Mouse (Mus musculus) thymus, postnatal 4 days (tissue): ENCODE measurements around the gene Cenpa.
A peak's percentile ranks its signal among the peaks of the same experiment; 100 is the strongest.
"Not testable (repeated sequence)": the region's sequence is repeated elsewhere in the genome, so short reads cannot be mapped to it uniquely, and the experiment has no call there.

Experiments used
- DNase-seq: peaks from one replicate; pipeline ENCODE4 v3.0.0; 2021

Gene Cenpa

DNA sequence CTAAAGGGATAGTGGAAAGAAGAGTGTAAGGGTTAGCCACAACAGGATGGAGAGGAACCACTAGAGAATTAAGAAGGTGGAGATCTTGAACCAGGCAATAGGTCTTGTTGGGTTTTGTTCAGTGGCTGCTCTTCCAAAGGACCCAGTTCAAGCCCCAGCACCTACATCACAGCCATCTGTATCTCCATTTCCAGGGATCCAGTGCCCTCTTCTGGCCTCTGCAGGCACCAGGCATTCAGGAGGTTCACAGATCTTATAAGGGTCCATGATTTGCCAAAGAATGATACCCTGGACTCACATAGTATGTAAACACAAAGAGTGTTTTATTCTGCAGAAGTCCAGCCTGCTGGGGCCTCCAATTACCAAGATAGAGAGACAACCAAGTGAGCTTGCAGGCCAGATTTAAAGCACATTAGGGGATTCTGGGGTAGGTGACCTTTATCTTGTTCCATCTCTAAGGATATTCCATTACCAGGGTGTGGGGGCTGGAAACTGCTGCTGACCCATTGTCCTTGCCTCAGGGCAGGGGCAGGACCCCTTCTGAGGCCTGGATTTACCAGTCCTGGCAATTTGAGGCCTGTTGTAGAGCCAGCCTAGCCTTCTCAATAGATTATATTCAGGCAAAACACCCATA, 16.5 kb downstream of the Cenpa start:
- peak; percentile 35 for DNase-seq

DNA sequence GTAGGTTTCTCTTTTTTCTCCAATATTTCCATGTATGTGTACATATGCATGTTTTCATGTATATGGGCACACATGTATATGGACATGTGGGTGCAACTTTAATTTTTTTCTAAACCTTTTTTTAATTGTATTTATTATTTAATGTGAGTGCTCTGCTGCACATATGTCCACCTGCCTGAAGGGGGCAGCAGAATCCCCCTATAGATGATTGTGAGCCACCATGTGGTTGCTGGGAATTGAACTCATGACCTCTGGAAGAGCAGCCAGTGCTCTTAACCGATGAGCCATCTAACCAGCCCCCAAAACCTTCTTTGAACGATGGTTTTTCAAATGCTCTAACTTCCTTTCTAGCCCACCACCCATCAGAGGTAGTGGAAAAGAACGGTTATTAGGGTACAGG, 17.4 kb downstream of the Cenpa start:
- DNase-seq: peak; percentile 49

GRCm38 (mm10) chr5:30686781-30687180, 20.2 kb downstream of the Cenpa start:
- peak; percentile 55 for DNase-seq

DNA sequence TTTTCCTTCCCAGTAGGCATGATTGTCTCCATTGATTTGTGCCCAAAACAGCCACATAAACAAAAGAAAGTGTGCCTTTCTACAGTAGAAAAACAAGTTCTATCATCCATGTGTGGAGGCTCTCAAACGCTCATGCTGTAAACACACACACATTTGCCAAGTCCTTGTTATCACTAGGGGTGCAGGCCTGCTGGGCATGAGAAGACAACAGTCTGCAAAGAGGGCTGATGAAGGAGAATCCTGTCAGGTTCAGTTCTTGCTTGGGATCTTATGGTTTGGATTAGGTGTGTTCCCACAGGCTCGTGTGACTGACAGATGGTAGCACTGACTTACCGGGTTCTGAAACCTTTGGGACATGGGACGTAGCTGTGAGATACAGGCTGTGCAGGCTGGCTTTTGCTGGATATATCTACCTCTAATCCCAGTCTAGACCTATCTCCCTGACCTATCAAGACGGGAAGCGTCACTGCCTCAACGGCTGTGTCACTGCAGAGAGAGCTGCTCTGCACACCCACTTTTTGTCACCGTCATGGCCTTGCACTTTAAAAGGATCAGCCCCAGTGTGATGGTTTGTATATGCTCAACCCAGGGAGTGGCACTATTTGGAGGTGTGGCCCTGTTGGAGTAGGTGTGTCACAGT, 33.9 kb downstream of the Cenpa start:
- DNase-seq: no peak

DNA sequence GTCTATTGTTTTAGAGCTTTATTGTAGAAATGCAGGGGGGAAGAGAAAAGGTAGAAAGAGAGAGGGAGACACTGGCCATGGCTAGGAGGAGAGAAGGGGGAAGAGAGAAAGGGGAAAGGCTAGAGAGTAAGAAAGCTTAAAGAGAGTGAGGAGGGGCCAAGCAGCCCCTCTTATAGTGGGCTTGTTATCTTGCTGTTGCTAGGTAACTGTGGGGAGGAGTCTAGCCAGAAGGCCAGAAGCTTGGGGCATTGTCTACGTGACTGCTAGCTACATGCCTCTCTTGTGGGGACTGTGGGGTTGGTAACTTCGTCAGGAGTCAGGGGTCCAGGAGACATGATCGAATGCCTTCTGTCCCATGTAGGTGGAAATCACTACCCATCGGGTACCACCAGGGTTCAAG, 34.8 kb downstream of the Cenpa start:
- DNase-seq: not testable (repeated sequence)

- no peak for DNase-seq
Measured at GRCm38 (mm10) chr5:30701866-30702265, 35.3 kb downstream of the Cenpa start.

GRCm38 (mm10) chr5:30709744-30710383, 43.3 kb downstream of the Cenpa start:
- DNase-seq: peak; percentile 81

DNA sequence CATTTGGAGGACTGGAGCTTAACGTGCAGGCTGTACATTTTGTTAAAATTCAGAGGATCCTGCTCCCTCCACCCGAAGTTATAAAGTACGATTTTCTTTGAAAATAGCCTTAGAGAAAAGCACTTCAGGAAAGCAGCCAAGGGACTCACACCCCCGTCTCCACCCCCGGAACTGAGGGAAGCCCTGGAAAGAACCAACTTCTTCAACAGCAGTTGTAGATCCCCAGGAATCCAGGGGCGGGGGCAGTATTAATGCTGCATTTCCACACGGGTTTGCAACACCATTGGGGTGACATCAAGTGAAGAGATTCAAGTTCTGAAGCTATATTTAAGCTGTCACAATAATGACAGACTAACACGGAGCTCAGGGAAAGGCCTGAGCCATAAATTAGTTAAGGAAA, 43.9 kb downstream of the Cenpa start:
- DNase-seq: no peak

GRCm38 (mm10) chr5:30711147-30712001, 44.8 kb downstream of the Cenpa start, which contains the start of gene Dpysl5:
Dpysl5 (plus strand) TSS chr5:30711564.
- peak; percentile 81 for DNase-seq

- no peak for DNase-seq
Measured at GRCm38 (mm10) chr5:30712002-30712390, 45.4 kb downstream of the Cenpa start.

GRCm38 (mm10) chr5:30712441-30713298, 46.1 kb downstream of the Cenpa start:
- peak; percentile 58 for DNase-seq

DNA sequence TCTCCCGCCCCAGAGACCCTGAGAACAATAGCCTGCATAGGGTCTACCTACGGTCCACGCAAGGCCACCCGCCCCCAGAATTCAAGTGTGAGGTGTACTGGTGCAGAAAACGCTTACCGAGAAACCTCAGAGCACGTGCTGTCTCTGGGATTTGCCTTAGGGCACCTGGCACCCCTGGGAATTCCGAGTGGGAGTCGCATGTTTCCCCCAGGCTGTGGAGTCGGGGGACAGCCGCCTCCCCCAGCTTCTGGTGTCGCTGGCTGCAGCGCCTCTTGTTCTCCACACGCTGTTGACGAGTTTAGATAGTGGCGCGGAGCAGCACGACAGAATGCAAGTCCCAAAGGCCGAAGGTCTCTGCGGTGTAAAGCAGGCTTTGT, 46.7 kb downstream of the Cenpa start:
- peak; percentile 28 for DNase-seq

DNA sequence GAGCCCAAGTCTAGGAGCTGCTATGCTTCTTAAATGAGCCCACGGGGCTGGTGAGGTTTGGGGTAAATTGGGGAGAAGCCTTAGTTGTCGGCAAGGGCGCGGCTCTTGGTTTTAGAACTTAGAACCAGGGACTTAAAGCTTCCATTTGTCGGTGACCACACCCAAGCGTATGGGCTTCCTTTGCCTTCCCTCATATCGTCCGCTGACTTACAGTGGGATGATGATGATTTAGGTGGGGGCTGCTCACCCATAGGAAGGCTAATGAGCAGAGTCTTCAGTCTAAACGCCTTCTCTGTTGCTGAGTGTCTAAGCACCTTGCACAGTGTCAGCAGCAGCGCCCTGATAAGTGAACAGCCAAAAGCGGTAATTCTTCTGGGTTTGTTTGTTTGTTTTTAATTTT, 47.1 kb downstream of the Cenpa start:
- no peak for DNase-seq

DNA sequence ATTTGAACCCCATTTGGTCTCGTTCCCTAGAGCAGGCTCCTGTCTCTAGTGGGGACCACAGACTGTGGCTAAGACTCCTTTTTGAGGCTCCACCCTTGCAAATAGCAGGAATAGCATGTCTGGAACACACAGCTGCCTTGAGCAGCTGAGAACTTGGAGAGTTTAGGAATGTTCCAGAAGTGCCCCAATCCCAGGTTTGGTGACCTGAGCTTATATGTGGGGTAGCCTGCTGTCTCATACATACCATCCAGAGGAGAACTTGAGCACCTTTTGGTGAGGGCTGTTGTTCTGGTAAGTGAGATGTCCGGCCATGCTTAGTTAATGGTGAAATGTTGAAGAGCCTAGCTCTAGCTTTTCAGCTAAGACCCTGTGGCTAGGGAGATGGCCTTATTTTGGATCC, 49.7 kb downstream of the Cenpa start:
- no peak for DNase-seq

DNA sequence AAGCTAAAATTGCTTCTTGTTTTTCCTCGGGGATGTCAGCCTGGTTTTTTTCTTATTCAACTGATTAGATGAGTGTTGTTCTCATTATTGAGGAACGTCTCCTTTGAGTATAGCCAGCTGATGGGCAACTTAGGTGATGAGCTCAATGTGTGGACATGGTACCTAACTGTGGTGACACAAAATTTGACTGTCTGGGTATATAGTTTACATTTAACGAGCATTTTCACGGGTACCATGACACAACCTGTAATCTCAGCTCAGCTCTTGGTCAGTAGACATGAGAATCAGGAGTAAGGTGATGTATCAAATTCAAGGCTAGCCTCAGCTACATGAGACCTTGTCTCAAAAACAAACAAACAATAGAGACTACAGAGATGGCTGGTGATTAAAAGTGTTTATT, 50.9 kb downstream of the Cenpa start:
- no peak for DNase-seq

DNA sequence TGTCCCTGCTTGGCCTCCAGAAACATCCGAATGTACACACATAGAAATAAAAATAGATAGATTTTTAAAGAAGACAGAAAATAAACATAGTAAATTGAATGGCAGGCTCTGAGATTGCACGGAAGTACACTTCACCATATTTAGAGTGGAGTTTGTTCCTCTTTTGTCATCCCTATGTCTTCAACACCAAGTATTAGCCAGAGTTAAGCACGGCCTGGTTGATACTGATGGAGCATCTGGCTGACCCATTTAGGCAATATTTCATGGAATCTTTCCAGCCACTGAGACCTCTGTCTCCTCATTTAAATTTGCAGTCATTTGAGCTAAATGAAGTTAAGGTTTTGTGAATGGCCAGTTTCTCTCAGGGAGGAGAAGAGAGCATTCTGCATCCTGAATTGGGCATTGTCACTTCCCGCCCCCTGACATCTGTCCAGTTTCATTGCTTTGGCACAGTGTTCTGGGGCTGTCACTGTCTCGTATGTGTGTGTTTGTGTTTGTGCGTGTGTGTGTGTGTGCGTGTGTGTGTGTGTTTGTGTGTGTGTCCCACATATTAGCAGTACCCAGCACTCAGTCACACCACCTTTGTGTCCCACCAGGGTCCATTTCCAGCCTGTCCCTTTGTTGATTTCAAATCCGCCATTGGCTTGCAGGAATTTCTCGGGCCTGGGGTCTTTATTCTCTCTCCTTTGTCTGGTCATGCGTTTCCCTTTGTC, 51.6 kb downstream of the Cenpa start:
- no peak for DNase-seq

DNA sequence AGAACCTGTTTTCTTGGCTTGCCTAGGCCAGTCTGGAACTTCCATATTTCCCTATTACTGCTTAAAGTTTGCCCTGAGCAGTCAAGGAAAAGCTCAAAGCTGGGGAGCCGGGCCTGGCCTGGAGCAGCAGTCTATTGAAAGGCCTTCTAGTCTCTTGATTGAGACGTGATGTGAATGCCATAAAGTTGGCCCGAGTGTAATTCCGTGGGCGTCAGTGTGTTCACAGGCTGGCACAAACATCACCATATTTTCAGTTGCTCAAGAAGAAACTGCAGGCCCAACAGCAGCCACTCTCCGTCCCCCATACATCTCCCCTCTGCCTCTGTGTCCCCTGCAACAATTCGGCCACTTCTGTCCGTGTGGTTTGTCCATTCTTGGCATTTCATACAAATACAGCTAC, 55.4 kb downstream of the Cenpa start:
- no peak for DNase-seq
